Mouse (Mus musculus) lung, postnatal 0 days (tissue): ENCODE measurements around the gene Riox2.

Experiments used
- CTCF ChIP-seq: IDR thresholded peaks from 2 replicates; pipeline ENCODE4 v1.5.1; 2016; ENCODE audit warnings: antibody characterized with exemption, mild to moderate bottlenecking
- EP300 ChIP-seq: IDR thresholded peaks from 2 replicates; pipeline ENCODE4 v1.6.1; 2016; ENCODE audit warnings: antibody characterized with exemption, mild to moderate bottlenecking, control low read depth

DNA sequence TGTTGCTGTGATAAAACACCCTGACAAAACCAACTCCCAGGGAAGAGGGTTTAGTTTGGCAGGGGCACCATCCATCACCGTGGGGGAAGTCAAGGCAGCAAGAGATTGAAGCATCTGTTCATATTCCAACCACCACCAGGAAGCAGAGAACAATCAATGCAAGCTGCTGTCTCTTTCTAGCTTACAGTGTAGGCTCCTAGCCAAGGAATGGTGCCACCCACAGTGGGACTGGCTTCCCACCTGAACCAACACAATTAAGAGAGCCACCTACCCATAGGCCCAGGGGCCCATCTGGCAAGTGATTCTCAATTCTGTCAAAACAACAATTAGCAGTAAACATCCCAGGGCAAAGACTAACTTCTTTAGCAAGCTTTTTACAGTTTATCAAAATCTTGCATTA, 23.4 kb upstream of the Riox2 start:
- TF ChIP-seq CTCF, result no peak
- TF ChIP-seq EP300, result no peak
